Comparison of ENCODE assay signal across 14 mouse cellular contexts in genomic region chr8:61059143-61059542, GRCm38 (mm10).
DNase-seq lines count a peak whose midpoint lies in the region; ATAC-seq and TF ChIP-seq lines count a peak whose summit lies in the region.
"Had no signal": no experiment of that assay in that cellular context is flagged by ENCODE, and none has a peak within 500 bp of the region (broad histone marks: within the 10 kb centered on the region; RNA-seq: fewer than 3 reads in every experiment).

No protein-coding gene starts in this region.

- no peaks in the 10 kb centered on the region for H3K36me3 ChIP-seq in liver, embryonic 11.5 days (ENCODE audit: control insufficient read depth, insufficient read depth, low read length)
- peaks cover 4% of the 10 kb centered on the region; the same call in 1 of the 2 replicates for H3K36me3 ChIP-seq in liver, embryonic 13.5 days
- peaks cover 3% of the 10 kb centered on the region; the same call in 1 of the 2 replicates for H3K36me3 ChIP-seq in neural tube, embryonic 15.5 days
- H3K36me3 ChIP-seq: intestine, embryonic 15.5 days; liver, embryonic 15.5 days had no signal

- TF ChIP-seq POLR2A in cerebellum, adult 2 months (IDR thresholded peaks at IDR 0.05; ENCODE audit: borderline replicate concordance, insufficient read depth, low read length) = no peak

- DNase-seq in cerebellum, adult 2 months = no peak
- no peak for DNase-seq in cerebellum, adult 11-12 months
- DNase-seq in liver = peak; percentile 12
- no peak for DNase-seq in liver, embryonic 11.5 days (ENCODE audit: low spot score)
- DNase-seq in MEL-GATA-1-ER (ENCODE audit: extremely low read depth, low read depth) = peak; percentile 9
- DNase-seq in liver, embryonic 13.5 days = no peak
- DNase-seq in cerebellum, adult 9-10 months = no peak
- DNase-seq: layer of hippocampus, postnatal 36 days; thymus, postnatal 25 days had no signal

- no peak for ATAC-seq in liver, embryonic 11.5 days (replicated peaks; ENCODE audit: low FRiP score)
- ATAC-seq in liver, embryonic 13.5 days (ENCODE audit: low read depth) = 0 out of 2 replicates have a peak, but pooled peaks have one; percentile 36
- ATAC-seq in neural tube, embryonic 15.5 days (ENCODE audit: low FRiP score) = no peak
- ATAC-seq: intestine, embryonic 15.5 days; midbrain, embryonic 13.5 days had no signal

- no peak overlapping the region for H3K9ac ChIP-seq in liver, embryonic 11.5 days (ENCODE audit: low read depth, low read length)
- H3K9ac ChIP-seq in liver, embryonic 13.5 days = no peak overlapping the region
- H3K9ac ChIP-seq in neural tube, embryonic 15.5 days (replicated peaks) = no peak overlapping the region
- H3K9ac ChIP-seq: heart, embryonic 15.5 days; intestine, embryonic 15.5 days; liver, embryonic 15.5 days; midbrain, embryonic 13.5 days had no signal

- no peaks in the 10 kb centered on the region for H3K9me3 ChIP-seq in liver, embryonic 11.5 days (ENCODE audit: control insufficient read depth, low read length)
- no peaks in the 10 kb centered on the region for H3K9me3 ChIP-seq in liver, embryonic 13.5 days (replicated peaks)
- H3K9me3 ChIP-seq in neural tube, embryonic 15.5 days (replicated peaks) = no peaks in the 10 kb centered on the region
- H3K9me3 ChIP-seq: heart, embryonic 15.5 days; intestine, embryonic 15.5 days; liver, embryonic 15.5 days; midbrain, embryonic 13.5 days had no signal

- no peaks in the 10 kb centered on the region for H3K27me3 ChIP-seq in cerebellum, adult 2 months (ENCODE audit: control insufficient read depth, insufficient read depth, low read length)
- no peaks in the 10 kb centered on the region for H3K27me3 ChIP-seq in liver, embryonic 11.5 days (replicated peaks; ENCODE audit: control insufficient read depth, insufficient read depth, low read length)
- no peaks in the 10 kb centered on the region for H3K27me3 ChIP-seq in liver, embryonic 13.5 days
- no peaks in the 10 kb centered on the region for H3K27me3 ChIP-seq in neural tube, embryonic 15.5 days (replicated peaks)
- H3K27me3 ChIP-seq: heart, embryonic 15.5 days; intestine, embryonic 15.5 days; liver, embryonic 15.5 days; midbrain, embryonic 13.5 days had no signal

- H3K27ac ChIP-seq in cerebellum, adult 2 months (ENCODE audit: insufficient read depth, low read length) = no peak overlapping the region
- no peak overlapping the region for H3K27ac ChIP-seq in liver, embryonic 11.5 days (ENCODE audit: low read depth, low read length)
- H3K27ac ChIP-seq in liver, embryonic 13.5 days = 0 out of 2 replicates have a peak overlapping the region, but pooled peaks have one; percentile 19
- H3K27ac ChIP-seq in neural tube, embryonic 15.5 days (replicated peaks) = no peak overlapping the region
- H3K27ac ChIP-seq: heart, embryonic 15.5 days; intestine, embryonic 15.5 days; liver, embryonic 15.5 days; midbrain, embryonic 13.5 days had no signal

- H3K4me1 ChIP-seq in cerebellum, adult 2 months (ENCODE audit: control insufficient read depth, insufficient read depth, low read length) = no peaks in the 10 kb centered on the region
- H3K4me1 ChIP-seq in liver, embryonic 11.5 days (replicated peaks; ENCODE audit: control insufficient read depth, insufficient read depth, low read length) = peaks cover 3% of the 10 kb centered on the region; the same call in 1 of the 2 replicates
- peaks cover 16% of the 10 kb centered on the region for H3K4me1 ChIP-seq in liver, embryonic 13.5 days (replicated peaks)
- H3K4me1 ChIP-seq in neural tube, embryonic 15.5 days = peaks cover 4% of the 10 kb centered on the region; the same call in 1 of the 2 replicates
- H3K4me1 ChIP-seq: heart, embryonic 15.5 days; intestine, embryonic 15.5 days; midbrain, embryonic 13.5 days had no signal

- H3K4me2 ChIP-seq in liver, embryonic 11.5 days = no peak overlapping the region
- H3K4me2 ChIP-seq in liver, embryonic 13.5 days = no peak overlapping the region
- H3K4me2 ChIP-seq in neural tube, embryonic 15.5 days = no peak overlapping the region
- H3K4me2 ChIP-seq: heart, embryonic 15.5 days; intestine, embryonic 15.5 days; liver, embryonic 15.5 days; midbrain, embryonic 13.5 days had no signal

- no peak overlapping the region for H3K4me3 ChIP-seq in cerebellum, adult 2 months (replicated peaks; ENCODE audit: insufficient read depth, low read depth, low read length)
- no peak overlapping the region for H3K4me3 ChIP-seq in liver, embryonic 11.5 days (ENCODE audit: low read depth, low read length)
- no peak overlapping the region for H3K4me3 ChIP-seq in liver, embryonic 13.5 days (replicated peaks)
- no peak overlapping the region for H3K4me3 ChIP-seq in neural tube, embryonic 15.5 days (replicated peaks)
- H3K4me3 ChIP-seq: heart, embryonic 15.5 days; intestine, embryonic 15.5 days; liver, embryonic 15.5 days; midbrain, embryonic 13.5 days had no signal

- TF ChIP-seq CTCF in cerebellum, adult 2 months (IDR thresholded peaks at IDR 0.05; ENCODE audit: borderline replicate concordance, insufficient read depth, low read depth, low read length) = peak; percentile 13; the same call in 1 of the 2 replicates

Comparison
In these comparisons a context has a peak if more than half of its experiments do, and no peak if none do; other contexts are left out.
1. DNase-seq: peak in liver (single experiment) and MEL-GATA-1-ER (single experiment); none in cerebellum, adult 2 months (0 of 2), cerebellum, adult 11-12 months (single experiment), liver, embryonic 11.5 days (single experiment), liver, embryonic 13.5 days (single experiment) and cerebellum, adult 9-10 months (single experiment).